ENCODE assay signal across 10 mouse cellular contexts in genomic region chr6:89462223-89462760, GRCm38 (mm10).
DNase-seq lines count a peak whose midpoint lies in the region; ATAC-seq and TF ChIP-seq lines count a peak whose summit lies in the region.
"Had no signal": no experiment of that assay in that cellular context is flagged by ENCODE, and none has a peak within 500 bp of the region (broad histone marks: within the 10 kb centered on the region; RNA-seq: fewer than 3 reads in every experiment).

No protein-coding gene starts in this region.

- H3K27ac ChIP-seq in heart, postnatal 0 days (ENCODE audit: low read depth), result no peak overlapping the region
- H3K27ac ChIP-seq in heart, embryonic 10.5 days, result no peak overlapping the region
- peak overlapping the region; percentile 81 for H3K27ac ChIP-seq in stomach, postnatal 0 days (replicated peaks)
- H3K27ac ChIP-seq: forebrain, embryonic 12.5 days; hindbrain, embryonic 10.5 days had no signal

- no peak overlapping the region for H3K4me2 ChIP-seq in heart, postnatal 0 days (ENCODE audit: low read depth, low read length)
- H3K4me2 ChIP-seq in stomach, postnatal 0 days (replicated peaks; ENCODE audit: low read depth), result no peak overlapping the region
- H3K4me2 ChIP-seq: forebrain, embryonic 12.5 days had no signal

- no peaks in the 10 kb centered on the region for H3K9me3 ChIP-seq in heart, postnatal 0 days (replicated peaks; ENCODE audit: control insufficient read depth, low read length)
- no peaks in the 10 kb centered on the region for H3K9me3 ChIP-seq in heart, embryonic 10.5 days
- H3K9me3 ChIP-seq in stomach, postnatal 0 days (ENCODE audit: control insufficient read depth, low read length), result no peaks in the 10 kb centered on the region
- H3K9me3 ChIP-seq: forebrain, embryonic 12.5 days; hindbrain, embryonic 10.5 days had no signal

- H3K4me1 ChIP-seq in heart, postnatal 0 days (ENCODE audit: control insufficient read depth, insufficient read depth), result peaks cover 21% of the 10 kb centered on the region; the same call in 1 of the 2 replicates
- H3K4me1 ChIP-seq in heart, embryonic 10.5 days, result peaks cover 11% of the 10 kb centered on the region
- H3K4me1 ChIP-seq in stomach, postnatal 0 days (replicated peaks; ENCODE audit: control insufficient read depth, insufficient read depth), result no peaks in the 10 kb centered on the region; the same call in 1 of the 2 replicates

- no peaks in the 10 kb centered on the region for H3K27me3 ChIP-seq in heart, postnatal 0 days (ENCODE audit: control insufficient read depth, insufficient read depth, low read length)
- no peaks in the 10 kb centered on the region for H3K27me3 ChIP-seq in heart, embryonic 10.5 days (ENCODE audit: insufficient read depth, poor library complexity, severe bottlenecking)
- H3K27me3 ChIP-seq in stomach, postnatal 0 days (ENCODE audit: control insufficient read depth, insufficient read depth, low read length), result no peaks in the 10 kb centered on the region
- H3K27me3 ChIP-seq: forebrain, embryonic 12.5 days had no signal

- ATAC-seq in heart, postnatal 0 days (ENCODE audit: insufficient read depth, low read depth), result no peak
- no peak for ATAC-seq in stomach, postnatal 0 days (ENCODE audit: low FRiP score, low TSS enrichment)

- H3K36me3 ChIP-seq in heart, postnatal 0 days (replicated peaks; ENCODE audit: control insufficient read depth, insufficient read depth, low read length), result no peaks in the 10 kb centered on the region
- no peaks in the 10 kb centered on the region for H3K36me3 ChIP-seq in heart, embryonic 10.5 days
- H3K36me3 ChIP-seq in stomach, postnatal 0 days (ENCODE audit: control insufficient read depth, insufficient read depth, low read length), result no peaks in the 10 kb centered on the region
- H3K36me3 ChIP-seq: forebrain, embryonic 12.5 days; hindbrain, embryonic 10.5 days had no signal

- H3K4me3 ChIP-seq in heart, postnatal 0 days (ENCODE audit: low read depth, low read length), result no peak overlapping the region
- no peak overlapping the region for H3K4me3 ChIP-seq in heart, embryonic 10.5 days
- H3K4me3 ChIP-seq in stomach, postnatal 0 days (ENCODE audit: low read depth, low read length), result no peak overlapping the region
- H3K4me3 ChIP-seq: forebrain, embryonic 12.5 days; hindbrain, embryonic 10.5 days had no signal

- TF ChIP-seq EP300 in heart, postnatal 0 days (IDR thresholded peaks at IDR 0.05; ENCODE audit: low read depth), result no peak
- no peak for TF ChIP-seq EP300 in stomach, postnatal 0 days (optimal IDR thresholded peaks at IDR 0.05)

- WGBS in heart, postnatal 0 days, result 68% methylated on average over 2 of the region's 2 CpGs
- 94% methylated on average over 2 of the region's 2 CpGs for WGBS in heart, embryonic 10.5 days
- WGBS in stomach, postnatal 0 days, result 58% methylated on average over 2 of the region's 2 CpGs

- no peak for TF ChIP-seq CTCF in heart, postnatal 0 days (IDR thresholded peaks at IDR 0.05; ENCODE audit: low read depth)
- TF ChIP-seq CTCF in stomach, postnatal 0 days (IDR thresholded peaks at IDR 0.05; ENCODE audit: low read depth), result no peak

- H3K9ac ChIP-seq in heart, postnatal 0 days (replicated peaks; ENCODE audit: low read depth, low read length), result no peak overlapping the region
- H3K9ac ChIP-seq in stomach, postnatal 0 days (ENCODE audit: low read length), result no peak overlapping the region
- H3K9ac ChIP-seq: forebrain, embryonic 12.5 days had no signal

- peak; percentile 22 for DNase-seq in heart, postnatal 0 days (ENCODE audit: low spot score)
- DNase-seq in heart, embryonic 10.5 days (ENCODE audit: low spot score), result no peak
- DNase-seq in urinary bladder, adult 2 months (ENCODE audit: low spot score), result peak; percentile 3
- no peak for DNase-seq in urinary bladder, postnatal 14 days (ENCODE audit: low spot score)
- DNase-seq in cerebellum, postnatal 14 days, result peak; percentile 59 to 70
- no peak for DNase-seq in stomach, postnatal 0 days (ENCODE audit: low spot score)
- no peak for DNase-seq in urinary bladder, postnatal 4 days (ENCODE audit: low spot score in 2 of 2)
- DNase-seq in adrenal gland, adult 18-20 months (ENCODE audit: low spot score in 2 of 2), result no peak

Comparison
In these comparisons a context has a peak if more than half of its experiments do, and no peak if none do; other contexts are left out.
1. DNase-seq: peak in heart, postnatal 0 days (single experiment), urinary bladder, adult 2 months (single experiment) and cerebellum, postnatal 14 days (2 of 2); none in heart, embryonic 10.5 days (single experiment), urinary bladder, postnatal 14 days (single experiment), stomach, postnatal 0 days (single experiment), urinary bladder, postnatal 4 days (0 of 2) and adrenal gland, adult 18-20 months (0 of 2).